Mouse (Mus musculus): Measurements from ENCODE around the gene Gm6034.
"Not testable (repeated sequence)": the region's sequence is repeated elsewhere in the genome, so short reads cannot be mapped to it uniquely, and the experiment has no call there.

Gm6034 gene

DNA sequence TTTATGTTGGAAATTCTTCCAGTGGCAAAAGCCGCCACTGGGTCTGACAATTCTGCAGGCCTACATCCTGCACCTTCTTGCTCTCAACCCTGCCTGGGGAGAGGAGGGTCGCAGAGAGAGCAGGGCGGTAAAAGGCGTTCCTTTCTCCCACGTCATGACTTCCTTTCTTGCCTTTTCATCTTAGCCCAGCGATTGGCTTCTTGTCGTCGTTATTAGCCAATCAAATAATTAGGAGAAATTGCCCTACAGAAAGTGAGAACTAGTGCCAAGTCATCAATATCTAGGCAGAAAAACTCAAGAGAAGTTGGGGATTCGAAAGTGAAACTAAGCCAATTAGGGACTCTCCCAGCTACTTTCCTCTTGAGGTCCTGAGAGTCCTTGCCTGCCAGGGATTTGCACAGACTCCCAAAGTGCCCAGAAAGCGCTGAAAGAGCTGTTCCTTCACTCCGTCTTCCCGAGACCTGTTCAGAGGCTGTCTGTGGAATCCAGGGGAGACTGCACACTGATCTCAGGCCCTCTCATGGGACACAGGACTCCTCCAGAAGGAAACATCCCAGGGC, at the start of gene Gm6034, which contains the start of gene H2-T22:
Gm6034 (plus strand) TSS at position 352 of the 560 bp plus-strand sequence.
H2-T22 (minus strand) TSS at position 138 of the 560 bp plus-strand sequence.
- DNase-seq (ENCODE audit: low read depth): peak; percentile 96

DNA sequence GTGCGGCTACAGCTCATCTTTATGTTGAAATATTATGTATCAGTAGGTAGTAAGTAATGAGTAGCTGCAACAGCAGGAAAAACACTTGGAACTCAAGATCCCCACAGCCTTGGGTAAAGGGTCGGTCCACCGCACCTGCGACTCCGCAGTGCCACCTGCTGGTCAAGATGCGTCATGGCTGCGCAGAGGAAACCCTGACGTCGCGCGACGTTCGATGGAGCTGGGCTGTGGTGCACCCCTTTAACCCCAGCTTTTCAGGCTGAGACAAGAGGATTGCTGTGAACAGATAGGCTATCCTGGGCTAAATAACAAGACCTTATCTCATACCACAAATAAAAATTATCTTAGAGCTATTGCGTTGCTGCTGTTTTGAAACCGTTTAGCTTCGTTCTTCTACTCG, 49.1 kb upstream of the Gm6034 start:
- peak; percentile 95 for DNase-seq (ENCODE audit: low read depth)

GRCm38 (mm10) chr17:35994175-35994878, 48.4 kb upstream of the Gm6034 start:
- peak; percentile 78 for DNase-seq (ENCODE audit: low read depth)

- peak; percentile 48 for DNase-seq (ENCODE audit: low read depth)
These were observed 47.9 kb upstream of the Gm6034 start for GRCm38 (mm10) chr17:35994879-35995240.

GRCm38 (mm10) chr17:35996949-35997348, 45.8 kb upstream of the Gm6034 start:
- DNase-seq (ENCODE audit: low read depth): peak; percentile 100

DNA sequence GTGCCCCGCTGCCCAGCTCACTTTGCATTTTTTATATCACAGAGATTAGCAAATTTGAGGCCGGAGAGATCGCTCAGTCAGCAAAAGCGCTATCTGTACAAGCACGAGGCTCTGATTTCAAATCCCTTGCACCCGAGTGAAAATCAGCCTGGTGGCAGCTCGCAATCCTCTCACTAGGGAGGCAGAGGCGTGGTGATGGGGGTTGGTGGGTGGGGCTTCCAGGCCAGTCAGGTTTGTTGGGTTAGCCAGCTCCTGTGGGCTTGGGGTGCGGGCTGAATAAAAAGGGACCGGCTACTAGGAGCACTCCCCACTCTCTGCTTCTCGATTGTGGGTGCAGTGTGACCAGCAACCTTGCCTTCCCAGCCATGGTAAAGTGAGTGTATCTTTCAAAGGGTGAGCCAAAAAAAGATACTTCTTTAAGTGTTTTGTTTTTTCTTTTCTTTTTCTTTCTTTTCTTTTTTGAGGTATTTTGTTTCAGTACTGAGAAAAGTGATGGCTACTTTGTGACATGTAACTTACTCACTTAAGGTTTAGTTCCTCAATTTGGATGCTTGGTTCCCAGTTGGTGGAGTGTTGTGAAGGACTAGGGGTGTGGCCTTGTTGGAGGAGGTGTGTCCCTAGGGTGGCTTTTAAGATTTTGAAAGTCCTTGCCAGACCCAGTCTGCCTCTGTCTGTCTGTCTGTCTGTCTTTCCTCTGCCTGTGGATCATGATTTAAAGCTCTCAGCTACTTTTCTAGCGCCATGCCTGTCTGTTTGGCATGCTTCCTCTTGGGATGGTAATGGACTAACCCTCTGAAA, 44.8 kb upstream of the Gm6034 start:
- peak; percentile 77 for DNase-seq (ENCODE audit: low read depth)

DNA sequence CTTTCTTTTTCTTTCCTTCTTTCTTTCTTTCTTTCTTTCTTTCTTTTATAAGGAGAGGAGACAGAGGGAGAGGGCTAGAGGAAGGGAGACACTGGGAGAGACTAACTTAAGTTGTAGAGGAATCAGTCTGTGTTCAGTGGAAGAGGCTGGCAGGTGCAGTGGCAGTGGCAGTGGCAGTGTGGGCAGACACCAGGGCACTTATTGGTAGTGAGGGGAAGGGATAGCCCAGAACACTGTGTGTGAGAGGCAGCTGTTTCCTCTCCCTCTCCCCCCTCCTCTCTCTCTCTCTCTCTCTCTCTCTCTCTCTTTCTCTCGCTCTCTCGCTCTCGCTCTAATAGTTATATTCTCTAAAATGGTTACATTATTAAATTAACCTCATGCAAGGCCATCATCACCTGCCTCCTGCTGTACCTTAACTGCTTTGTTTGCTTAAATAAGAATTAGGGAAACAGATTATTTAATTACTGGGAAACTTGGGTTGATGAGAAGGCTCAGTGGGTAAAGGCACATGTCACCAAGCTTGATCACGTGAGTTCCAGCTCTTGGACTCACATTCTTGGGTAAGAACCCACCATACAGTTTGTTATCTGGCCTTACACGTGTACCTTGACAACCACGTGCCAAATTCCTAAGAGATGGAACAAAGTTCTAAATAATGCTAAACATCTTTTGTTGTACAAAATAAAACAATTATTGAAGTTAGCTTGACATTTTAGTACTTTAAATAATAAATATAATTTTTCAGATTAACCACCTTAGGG, 44.0 kb upstream of the Gm6034 start:
- peak; percentile 61 for DNase-seq (ENCODE audit: low read depth)

GRCm38 (mm10) chr17:35999356-35999755, 43.4 kb upstream of the Gm6034 start:
- DNase-seq (ENCODE audit: low read depth): peak; percentile 94

DNA sequence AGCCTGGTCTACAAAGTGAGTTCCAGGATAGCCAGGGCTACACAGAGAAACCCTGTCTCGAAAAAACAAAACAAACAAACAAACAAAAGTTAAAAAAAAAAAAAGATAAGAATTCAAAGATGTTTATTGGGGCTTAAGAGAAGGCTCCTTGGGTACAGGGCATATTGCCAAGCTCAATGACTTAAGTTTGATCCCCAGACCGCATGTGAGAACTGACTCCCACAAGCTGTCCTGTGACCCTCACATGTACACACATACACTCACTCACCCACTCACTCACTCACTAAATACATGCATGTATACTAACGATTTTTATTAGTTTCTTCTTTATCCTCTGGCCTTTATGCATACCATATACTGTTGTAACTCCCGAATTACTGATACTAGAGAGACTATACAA, 42.4 kb upstream of the Gm6034 start:
- DNase-seq (ENCODE audit: low read depth): peak; percentile 25

DNA sequence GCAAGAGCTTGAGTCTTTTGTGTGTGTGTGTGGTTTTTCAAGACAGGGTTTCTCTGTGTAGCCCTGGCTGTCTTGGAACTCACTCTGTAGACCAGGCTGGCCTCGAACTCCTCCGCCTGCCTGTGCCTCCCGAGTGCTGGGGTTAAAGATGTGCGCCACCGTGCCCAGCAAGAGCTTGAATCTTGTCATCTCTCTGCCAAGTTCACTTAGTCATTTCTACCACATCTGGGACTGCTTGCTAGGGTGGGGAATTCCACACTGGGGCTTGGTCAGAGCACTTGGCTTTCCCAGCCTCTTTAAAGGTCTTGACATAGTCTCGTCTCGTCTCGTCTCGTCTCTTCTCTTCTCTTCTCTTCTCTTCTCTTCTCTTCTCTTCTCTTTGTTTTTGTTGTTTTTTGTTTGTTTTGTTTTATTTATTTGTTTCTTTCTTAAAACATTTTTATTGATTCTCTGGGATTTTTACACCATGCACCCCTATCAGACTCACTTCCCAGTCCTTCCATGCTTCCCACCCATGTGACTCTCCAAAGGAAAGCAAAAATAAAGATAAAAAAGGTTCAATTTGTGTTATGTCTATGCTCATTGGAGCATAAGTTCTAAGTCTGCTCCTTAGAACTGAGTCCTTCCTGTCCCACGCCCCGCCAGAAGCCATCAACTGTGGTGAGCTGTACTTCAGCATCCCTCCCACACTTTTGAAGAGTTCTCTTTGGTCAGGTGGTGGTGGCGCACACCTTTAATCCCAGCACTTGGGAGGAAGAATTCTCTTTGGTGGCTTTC, 41.5 kb upstream of the Gm6034 start:
- peak; percentile 74 for DNase-seq (ENCODE audit: low read depth)

GRCm38 (mm10) chr17:36001966-36002365, 40.8 kb upstream of the Gm6034 start:
- peak; percentile 61 for DNase-seq (ENCODE audit: low read depth)

DNA sequence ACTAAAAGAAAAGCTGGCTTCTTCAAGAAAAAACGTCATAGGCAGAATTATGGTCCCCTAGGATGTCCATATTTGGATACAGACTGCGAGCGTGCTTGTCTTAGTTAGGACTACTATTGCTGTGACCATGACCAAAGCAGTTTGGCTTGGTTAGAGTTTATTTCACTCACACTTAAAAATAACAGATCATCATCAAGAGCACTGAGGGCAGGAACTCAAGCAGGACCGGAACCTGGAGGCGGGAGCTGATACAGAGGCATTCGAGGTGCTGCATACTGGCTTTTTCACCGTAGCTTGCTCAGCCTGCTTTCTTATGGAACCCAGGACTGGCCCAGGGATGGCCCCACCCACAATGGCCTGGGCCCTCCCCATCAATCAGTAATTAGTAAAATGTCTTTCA, 39.4 kb upstream of the Gm6034 start:
- DNase-seq (ENCODE audit: low read depth): no peak

- DNase-seq (ENCODE audit: low read depth): not testable (repeated sequence)
These were observed 38.4 kb upstream of the Gm6034 start for GRCm38 (mm10) chr17:36004409-36004808.

GRCm38 (mm10) chr17:36014977-36015376, 27.8 kb upstream of the Gm6034 start:
- no peak for DNase-seq (ENCODE audit: low read depth)

- no peak for DNase-seq (ENCODE audit: low read depth)
These were observed 25.7 kb upstream of the Gm6034 start for GRCm38 (mm10) chr17:36017046-36017445.

GRCm38 (mm10) chr17:36018979-36019378, 23.8 kb upstream of the Gm6034 start:
- DNase-seq (ENCODE audit: low read depth): no peak

DNA sequence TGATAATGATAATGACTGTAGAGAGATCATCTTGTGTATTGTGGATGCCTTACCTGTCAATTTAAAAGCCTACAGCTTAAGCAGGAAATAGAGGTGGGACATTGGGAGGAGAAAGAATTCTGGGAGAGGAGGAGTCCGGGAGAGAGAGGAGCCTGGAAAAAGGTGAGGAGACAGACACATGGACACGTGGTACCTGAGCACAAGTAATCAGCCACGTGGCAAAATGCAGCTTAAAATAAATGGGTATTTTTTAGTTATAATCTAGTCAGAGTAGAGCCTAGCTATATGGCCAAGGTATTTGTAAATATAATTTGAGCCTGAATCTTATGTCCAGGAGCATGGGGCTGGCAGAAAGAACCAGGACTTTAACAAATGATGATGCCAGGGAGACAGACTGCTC, 23.2 kb upstream of the Gm6034 start:
- no peak for DNase-seq (ENCODE audit: low read depth)

DNA sequence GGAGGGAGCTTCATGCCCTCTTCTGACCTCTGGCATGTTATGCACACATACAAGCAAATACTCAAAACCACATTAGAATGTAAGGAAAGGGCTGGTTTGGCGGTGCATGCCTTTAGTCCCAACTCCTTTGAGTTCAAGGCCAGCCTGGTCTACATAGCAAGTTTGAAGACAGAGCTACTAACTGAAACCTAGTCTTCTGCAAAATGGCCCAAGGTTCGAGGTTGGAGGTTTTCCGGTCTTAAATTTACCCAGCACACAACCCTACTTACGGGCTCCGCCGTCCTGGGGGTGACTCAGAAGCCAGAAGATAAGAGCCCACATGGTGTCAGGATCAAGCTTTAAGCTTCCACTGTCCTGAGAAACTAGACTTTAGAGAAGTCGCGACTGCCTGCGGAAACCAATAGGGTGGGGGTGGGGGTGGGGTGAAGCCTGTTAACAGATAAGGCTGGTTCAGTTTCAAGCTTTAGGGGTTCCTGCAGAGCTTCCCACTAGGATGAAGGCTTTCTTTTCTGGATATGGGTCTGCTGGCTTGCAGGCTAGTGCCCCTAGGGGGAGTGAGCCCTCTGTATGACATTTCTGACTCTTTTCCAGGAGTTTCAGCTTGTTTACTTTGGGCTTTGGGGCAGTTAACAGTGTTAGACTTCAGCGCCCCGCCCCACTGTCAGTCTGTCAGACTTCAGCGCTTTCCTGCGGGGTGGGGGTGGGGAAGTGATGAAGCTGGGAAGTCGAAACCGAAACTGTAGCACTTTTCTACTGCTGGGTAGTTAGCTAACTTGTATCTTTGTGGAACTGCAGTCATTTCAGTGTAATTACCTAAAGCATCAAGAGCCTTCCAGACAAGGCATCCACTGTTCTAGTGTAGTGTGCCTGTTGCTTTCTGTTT, 22.3 kb upstream of the Gm6034 start, which contains the start of gene H2-T24:
H2-T24 (minus strand) TSS at position 370 of the 883 bp plus-strand sequence.
- peak; percentile 92 for DNase-seq (ENCODE audit: low read depth)

DNA sequence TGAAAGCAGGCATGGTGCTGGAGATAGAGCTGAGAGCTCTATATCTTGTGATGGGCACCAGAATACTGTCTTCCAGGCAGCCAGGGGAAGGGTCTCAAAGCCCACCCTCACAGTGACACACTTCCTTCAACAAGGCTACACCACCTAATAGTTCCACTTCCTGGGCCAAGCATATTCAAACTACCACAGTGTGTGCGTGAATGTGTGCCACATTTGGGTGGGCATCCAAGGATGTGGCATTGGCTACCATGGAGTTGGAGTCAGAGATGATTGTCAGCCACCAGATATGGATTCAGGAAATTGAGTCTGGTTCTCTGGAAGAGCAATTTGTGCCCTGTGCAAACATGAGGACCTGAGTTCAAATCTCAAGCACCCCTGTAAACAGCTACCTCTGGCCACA, 21.5 kb upstream of the Gm6034 start:
- DNase-seq (ENCODE audit: low read depth): no peak

DNA sequence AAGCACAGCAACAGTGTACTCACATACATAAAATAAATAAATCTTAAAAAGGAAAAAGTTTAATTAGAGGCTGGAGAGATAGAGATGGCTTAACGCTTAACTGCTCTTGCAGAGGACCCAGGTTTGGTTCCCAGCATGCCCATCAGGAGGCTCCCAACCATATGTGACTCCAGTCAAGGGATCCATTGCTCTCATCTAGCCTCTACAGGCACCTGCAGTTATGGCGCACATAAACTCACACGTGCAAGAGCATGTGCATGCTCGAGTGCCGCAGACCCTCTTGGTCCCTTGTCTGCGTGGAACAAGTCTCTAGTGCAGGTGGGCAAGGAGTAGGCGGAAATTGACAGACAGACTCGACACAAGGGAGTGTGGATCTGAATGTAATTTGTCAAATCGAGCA, 20.7 kb upstream of the Gm6034 start:
- DNase-seq (ENCODE audit: low read depth): no peak
